In genomic region chr9:32509706-32510156, GRCm38 (mm10) we compare ENCODE assay signal across 8 mouse cellular contexts. TPM values are rescaled to one million over a fixed set of nuclear protein-coding genes. Genes with fewer than 3 reads are reported as not detected.
A peak's percentile ranks its signal among the peaks of the same experiment; 100 is the strongest.
DNase-seq lines count a peak whose midpoint lies in the region; ATAC-seq lines count a peak whose summit lies in the region.
"Had no signal": no experiment of that assay in that cellular context is flagged by ENCODE, and none has a peak within 500 bp of the region (broad histone marks: within the 10 kb centered on the region; RNA-seq: fewer than 3 reads in every experiment).

No protein-coding gene starts in this region.

- no peaks in the 10 kb centered on the region for H3K36me3 ChIP-seq in liver, embryonic 16.5 days (ENCODE audit: control insufficient read depth, insufficient read depth)
- H3K36me3 ChIP-seq: midbrain, embryonic 12.5 days had no signal

- H3K27ac ChIP-seq in liver, embryonic 16.5 days (ENCODE audit: low read length), result peak overlapping the region; percentile 68
- H3K27ac ChIP-seq: midbrain, embryonic 12.5 days had no signal

- no peak overlapping the region for H3K4me2 ChIP-seq in liver, embryonic 16.5 days (ENCODE audit: low read depth, low read length)
- H3K4me2 ChIP-seq: midbrain, embryonic 12.5 days had no signal

- peak; percentile 93 for DNase-seq in A20 (ENCODE audit: low read depth, low spot score)
- DNase-seq in CD4-positive, CD25-positive, alpha-beta regulatory T cell, adult 2 months (ENCODE audit: low read depth, low spot score), result peak; percentile 80
- peak; percentile 52 for DNase-seq in spleen, adult 12 weeks (ENCODE audit: low spot score)
- DNase-seq in embryo, embryonic 9.5 days (ENCODE audit: extremely low spot score), result no peak
- no peak for DNase-seq in ovary, postnatal 10 days (ENCODE audit: low spot score)
- DNase-seq in kidney, adult 11 months, result no peak

- no peak overlapping the region for H3K9ac ChIP-seq in liver, embryonic 16.5 days (ENCODE audit: low read depth, low read length)
- H3K9ac ChIP-seq: midbrain, embryonic 12.5 days had no signal

- H3K4me3 ChIP-seq in liver, embryonic 16.5 days (ENCODE audit: low read depth, low read length), result no peak overlapping the region
- H3K4me3 ChIP-seq: midbrain, embryonic 12.5 days had no signal

- WGBS in liver, embryonic 16.5 days (ENCODE audit: insufficient replicate concordance), result 9% methylated on average over 7 of the region's 7 CpGs

- ATAC-seq in liver, embryonic 16.5 days (ENCODE audit: low read depth), result 0 out of 2 replicates have a peak, but pooled peaks have one; percentile 19

- H3K9me3 ChIP-seq in liver, embryonic 16.5 days (replicated peaks; ENCODE audit: control insufficient read depth, low read length), result no peaks in the 10 kb centered on the region
- H3K9me3 ChIP-seq: midbrain, embryonic 12.5 days had no signal

- peaks cover 19% of the 10 kb centered on the region for H3K4me1 ChIP-seq in liver, embryonic 16.5 days (ENCODE audit: control insufficient read depth, low read depth, low read length)
- H3K4me1 ChIP-seq: midbrain, embryonic 12.5 days had no signal

- no peaks in the 10 kb centered on the region for H3K27me3 ChIP-seq in liver, embryonic 16.5 days (ENCODE audit: control insufficient read depth, insufficient read depth, low read depth, low read length)
- H3K27me3 ChIP-seq: midbrain, embryonic 12.5 days had no signal

RNA-seq across cellular contexts. Expression of gene Fli1, which starts 32.9 kb away (rescaled TPM):
- polyA plus RNA-seq in liver, embryonic 16.5 days (2015; fragmentation: Nextera tagmentation; extraction: Ambion mirVana), result 6.9 and 8.2 TPM in 2 replicates

Comparison
In these comparisons a context has a peak if more than half of its experiments do, and no peak if none do; other contexts are left out.
1. DNase-seq: peak in A20 (single experiment), CD4-positive, CD25-positive, alpha-beta regulatory T cell, adult 2 months (single experiment) and spleen, adult 12 weeks (single experiment); none in embryo, embryonic 9.5 days (single experiment), ovary, postnatal 10 days (single experiment) and kidney, adult 11 months (single experiment).